Mouse (Mus musculus) left cerebral cortex, postnatal 14 days (tissue): ENCODE results near the gene Ugt1a10. TPM values are rescaled to one million over a fixed set of nuclear protein-coding genes. Genes with fewer than 3 reads are reported as not detected.
"Not testable (repeated sequence)": the region's sequence is repeated elsewhere in the genome, so short reads cannot be mapped to it uniquely, and the experiment has no call there.

ENCODE experiments used
- DNase-seq, 2 experiments: peaks; one replicate each; pipeline ENCODE4 v3.0.0; 2021 to 2022; ENCODE audit warnings: low spot score in 2 of 2, mixed read lengths in 1 of 2
- intact Hi-C: fragments of 180-260 bp; cut with DNase I; formaldehyde crosslinking; loops from one replicate; pipeline ENCODE4 v1.15.1; 2025
- long read RNA-seq, 2 experiments: library from polyadenylated mRNA; stranded (forward); transcript quantifications; one replicate each; pipeline ENCODE4 v2.0.0; 2021
- total RNA-seq, 2 experiments: library from RNA; stranded (reverse); gene quantifications; 2 replicates each; pipeline ENCODE4 v1.2.3; 2021

The Ugt1a10 gene
- not detected for total RNA-seq
- long read RNA-seq, experiment 1: 0 reads
- long read RNA-seq, experiment 2: 0 reads

DNA sequence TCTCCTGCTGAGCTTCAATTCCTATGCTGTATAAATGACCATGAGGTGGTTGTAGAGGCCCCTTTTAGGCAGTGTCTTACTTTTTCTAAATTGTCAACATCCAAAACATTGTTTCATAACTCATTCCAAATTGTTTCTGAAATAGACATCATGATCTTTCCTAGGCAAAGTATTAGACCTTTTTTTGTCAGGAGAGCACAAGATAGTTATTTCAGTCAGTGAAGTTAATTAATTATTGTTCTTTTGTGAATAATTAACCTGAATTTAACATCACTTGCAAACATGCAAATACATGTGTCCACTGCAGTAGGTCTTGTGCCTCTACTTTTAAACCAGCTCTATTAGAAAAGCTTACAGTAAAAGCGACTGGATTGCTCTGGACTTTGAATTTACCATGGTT, at the start of gene Ugt1a10:
TSS of gene Ugt1a10 (plus strand) at position 301 of the 400 bp plus-strand sequence.
- no peak for DNase-seq
- intact Hi-C loops: no loop called here

DNA sequence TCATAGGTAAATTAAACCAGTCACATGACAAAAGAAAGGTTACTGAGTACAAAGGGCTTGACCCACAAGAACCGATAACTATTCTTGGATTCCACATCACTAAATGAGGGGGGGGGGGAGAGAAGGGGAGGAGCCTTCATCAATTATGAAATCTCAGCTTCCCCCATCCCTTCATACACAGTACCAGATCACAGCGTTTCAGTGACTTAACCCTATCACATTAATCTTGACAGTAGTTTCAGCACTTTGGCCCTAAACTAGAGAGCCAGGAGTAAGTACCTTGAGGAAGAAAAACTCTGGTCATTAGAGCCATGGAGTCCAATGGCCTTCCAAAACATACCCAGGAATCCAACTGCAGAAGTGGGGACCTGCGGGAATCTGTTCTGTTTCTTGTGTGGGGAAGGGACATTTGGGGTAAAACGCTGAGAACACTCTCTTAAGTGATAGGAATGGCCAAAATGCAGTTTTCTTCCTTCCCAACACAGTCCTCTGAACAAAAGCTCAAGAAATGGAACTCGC, 47.4 kb upstream of the Ugt1a10 start:
- no peak for DNase-seq
- intact Hi-C loops: loop anchor here (10.0 kb wide), 1 partner anchor 137 kb away; no protein-coding TSS in a partner anchor

DNA sequence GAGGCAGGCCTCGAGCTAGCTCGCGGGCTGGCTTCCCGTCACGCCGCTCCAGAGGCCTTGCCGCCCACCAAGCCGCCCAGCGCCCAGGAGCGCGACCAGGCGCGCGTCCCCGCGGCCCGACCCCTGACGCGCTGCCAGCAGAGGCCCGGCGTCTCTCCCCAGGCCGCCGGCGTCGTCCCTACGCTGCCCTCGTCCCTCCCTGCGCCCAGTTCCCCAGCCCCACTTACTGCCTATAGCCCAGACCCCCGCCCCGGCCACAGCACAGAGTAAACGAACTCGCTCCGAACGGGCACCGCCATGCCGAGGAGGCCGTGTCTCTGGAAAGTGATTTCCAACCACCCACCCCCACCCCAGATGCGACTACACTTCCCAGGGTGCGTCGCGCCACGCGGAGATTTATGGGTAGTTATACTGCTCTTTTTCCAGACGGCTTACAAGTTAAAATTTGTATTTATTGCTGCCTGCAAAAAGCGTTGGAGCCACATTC, 46.9 kb upstream of the Ugt1a10 start, which contains the start of gene Usp40:
TSS of gene Usp40 (minus strand) at position 341 of the 487 bp plus-strand sequence.
- intact Hi-C loops: loop anchor here (10.0 kb wide), 1 partner anchor 137 kb away; no protein-coding TSS in a partner anchor

DNA sequence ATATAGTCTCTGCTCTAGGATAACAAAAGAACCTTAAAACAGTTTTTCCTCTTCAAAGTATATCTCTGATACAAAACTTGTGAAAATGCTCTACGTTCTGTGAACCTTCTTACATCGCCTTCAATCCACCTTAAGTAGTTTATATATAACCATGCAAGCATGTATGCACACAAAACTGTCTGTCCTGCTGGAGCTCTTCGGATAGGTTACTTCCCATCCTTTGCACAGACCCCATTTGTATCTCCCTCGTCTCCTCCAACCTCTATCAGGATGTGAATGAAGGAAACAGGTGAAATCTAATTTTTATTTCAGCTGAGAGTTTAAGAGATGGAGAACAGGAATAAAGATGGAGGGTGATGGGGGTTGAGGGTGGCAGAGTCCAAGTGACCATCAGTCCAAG, 46.5 kb upstream of the Ugt1a10 start:
- intact Hi-C loops: loop anchor here (10.0 kb wide), 1 partner anchor 136 kb away; no protein-coding TSS in a partner anchor
- DNase-seq: no peak

More for the DNA sequence above, 46.9 kb upstream of the Ugt1a10 start, which contains the start of gene Usp40:
- peak; percentile 79 to 80 for DNase-seq

DNA sequence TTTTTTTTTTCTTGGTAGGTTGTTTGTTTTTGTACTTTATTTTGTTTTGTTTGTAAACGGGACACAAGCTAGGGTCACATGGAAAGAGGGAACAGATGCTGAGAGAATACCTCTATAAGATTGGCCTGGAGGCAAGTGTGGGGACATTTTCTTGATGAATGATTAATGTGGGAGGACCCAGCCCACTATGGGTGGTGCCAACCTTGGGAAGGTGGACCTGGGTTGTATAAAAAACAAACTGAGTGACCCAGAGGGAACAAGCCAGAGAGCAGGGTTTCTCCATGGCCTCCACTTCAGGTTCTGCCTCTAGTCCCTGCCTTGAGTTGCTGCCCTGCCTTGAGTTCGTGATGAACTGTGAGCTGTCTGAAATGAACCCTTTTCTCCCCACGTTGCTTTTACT, 45.7 kb upstream of the Ugt1a10 start:
- intact Hi-C loops: loop anchor here (10.0 kb wide), 1 partner anchor 135 kb away; no protein-coding TSS in a partner anchor
- no peak for DNase-seq

DNA sequence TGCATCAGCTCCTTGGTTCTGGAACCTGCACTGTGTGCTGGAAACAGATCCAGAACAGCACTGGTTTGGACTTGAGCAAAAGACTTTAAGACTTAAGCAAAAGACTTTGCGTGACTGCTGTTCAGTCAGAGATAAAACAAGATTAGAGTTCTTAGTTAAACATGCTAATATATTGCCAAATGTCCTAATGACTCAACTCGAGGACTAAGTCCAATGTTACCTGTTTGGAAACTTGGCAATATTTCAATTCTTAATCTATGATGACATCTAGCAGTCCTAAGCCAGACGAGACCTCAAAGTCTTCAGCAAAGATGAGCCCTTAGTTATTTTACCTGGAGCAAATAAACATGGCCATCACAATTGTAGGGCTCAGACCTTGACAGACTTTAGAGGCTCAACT, 41.5 kb upstream of the Ugt1a10 start:
- DNase-seq: no peak
- intact Hi-C loops: no loop called here

DNA sequence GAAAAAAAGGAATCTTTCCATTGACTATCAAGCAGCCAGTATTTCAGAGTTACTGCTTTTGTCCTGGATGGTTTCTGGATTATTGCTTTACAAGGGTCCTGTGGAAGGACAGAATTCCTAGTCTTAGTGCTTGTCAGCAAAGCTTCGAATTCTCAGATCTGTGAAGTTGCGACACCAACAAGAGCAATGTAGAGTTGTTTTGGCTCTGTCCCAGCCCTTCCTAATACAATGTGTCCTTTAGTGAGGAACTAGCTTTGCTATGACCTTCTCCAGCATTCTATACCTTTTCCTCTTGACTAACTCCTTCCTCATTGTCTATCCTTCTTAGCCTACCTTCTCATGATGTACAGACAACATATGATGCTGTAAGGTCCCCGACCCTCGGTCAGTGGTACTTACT, 41.0 kb upstream of the Ugt1a10 start:
- intact Hi-C loops: no loop called here
- no peak for DNase-seq

DNA sequence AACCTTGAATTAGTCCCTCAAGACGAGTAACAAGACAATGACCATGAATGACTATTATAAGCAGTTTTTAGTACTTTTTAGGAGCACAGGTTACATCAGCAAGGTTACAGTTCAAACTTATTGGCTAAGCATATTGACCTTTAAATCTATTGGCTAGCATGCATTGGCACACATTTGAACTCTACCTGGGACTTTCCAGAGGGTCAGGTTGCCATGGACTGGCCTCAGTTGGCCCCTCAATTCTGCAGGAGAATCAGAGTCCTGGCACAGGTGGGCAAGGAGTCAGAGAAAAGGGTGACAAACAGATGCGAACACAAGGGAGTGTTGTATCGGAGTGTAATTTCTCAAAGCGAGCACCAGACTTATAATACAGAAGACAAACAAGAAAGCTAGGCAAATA, 40.5 kb upstream of the Ugt1a10 start:
- intact Hi-C loops: no loop called here
- no peak for DNase-seq

DNA sequence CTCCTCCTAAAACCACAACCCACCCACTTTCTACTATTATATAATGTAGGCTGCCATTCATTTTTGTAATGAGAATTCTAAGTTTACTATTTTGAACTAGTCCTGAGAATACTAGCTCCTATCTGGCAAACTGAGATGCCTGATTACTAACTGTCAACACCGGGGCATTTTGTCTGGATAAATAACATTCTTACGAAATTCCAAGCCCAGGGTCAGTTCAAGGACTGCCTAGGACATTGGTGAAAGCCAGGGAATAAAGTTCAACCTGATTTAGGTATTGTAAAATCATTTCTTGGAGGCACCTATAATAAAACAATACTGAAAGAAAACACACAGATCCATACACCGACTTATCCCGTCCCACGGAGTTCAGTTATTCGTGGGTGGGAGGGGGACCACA, 39.8 kb upstream of the Ugt1a10 start:
- DNase-seq: no peak
- intact Hi-C loops: no loop called here

DNA sequence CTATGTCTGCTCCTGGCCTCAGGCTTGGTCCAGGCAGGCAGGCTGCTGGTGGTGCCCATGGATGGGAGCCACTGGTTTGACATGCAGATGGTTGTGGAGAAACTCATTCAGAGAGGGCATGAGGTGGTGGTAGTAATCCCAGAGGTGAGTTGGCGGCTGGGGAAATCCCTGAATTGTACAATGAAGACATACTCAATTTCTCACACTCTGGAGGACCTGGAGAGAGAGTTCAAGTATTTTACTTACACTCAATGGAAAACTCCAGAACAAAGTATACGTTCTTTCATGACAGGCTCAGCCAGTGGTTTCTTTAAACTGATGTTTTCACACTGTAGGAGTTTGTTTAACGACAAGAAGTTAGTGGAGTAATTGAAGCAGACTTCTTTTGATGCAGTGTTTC, 29.9 kb upstream of the Ugt1a10 start:
- DNase-seq, intact Hi-C loops: not testable (repeated sequence)

DNA sequence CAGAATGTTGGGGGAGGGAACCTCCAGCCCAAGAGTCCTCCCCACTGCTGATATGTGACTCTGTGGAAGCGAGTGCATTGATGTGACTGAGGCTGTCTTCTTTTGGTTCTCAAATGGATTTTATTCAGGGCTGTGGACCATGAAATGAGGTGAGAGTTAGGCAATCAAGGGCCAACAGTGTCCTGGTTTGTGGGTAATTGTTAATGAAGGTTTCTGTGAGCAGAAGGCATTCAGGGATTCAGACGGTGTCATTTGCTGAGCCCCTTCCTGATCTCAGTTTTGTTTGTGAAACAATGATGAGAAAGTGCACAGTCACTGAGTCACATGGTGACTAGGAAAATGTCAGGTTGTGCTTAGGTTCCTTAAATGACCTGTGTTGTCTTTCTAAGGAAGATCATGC, 12.1 kb upstream of the Ugt1a10 start:
- intact Hi-C loops, DNase-seq: not testable (repeated sequence)

DNA sequence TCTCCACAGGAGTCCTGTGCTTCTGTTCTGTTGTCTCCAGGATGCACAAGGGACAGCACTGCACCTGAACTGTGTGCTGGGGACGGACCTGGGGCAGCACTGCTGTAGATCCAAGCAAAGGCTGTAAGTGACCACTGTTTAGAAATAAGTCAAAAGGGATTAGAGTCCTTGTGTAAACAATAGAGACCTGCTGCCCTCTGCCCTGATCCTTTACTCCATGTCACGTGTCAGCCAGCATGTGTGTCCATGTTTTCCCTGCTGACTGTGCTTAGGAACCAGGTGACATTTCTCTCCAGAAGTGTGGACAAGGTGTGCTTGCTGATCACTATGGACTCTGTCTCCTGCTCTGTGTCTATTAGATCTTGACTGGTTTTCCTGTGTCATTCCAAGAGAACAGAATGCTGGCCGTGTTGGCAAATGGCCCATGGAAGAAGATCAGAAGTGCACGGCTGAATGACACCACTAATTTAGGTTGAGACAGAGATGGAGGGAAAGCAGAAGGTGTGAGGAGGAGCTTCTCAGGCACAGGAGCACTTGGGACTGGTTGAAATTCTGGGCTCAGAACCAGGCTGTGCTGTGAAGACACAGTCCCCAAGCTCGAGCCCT, 10.3 kb upstream of the Ugt1a10 start:
- intact Hi-C loops, DNase-seq: not testable (repeated sequence)

DNA sequence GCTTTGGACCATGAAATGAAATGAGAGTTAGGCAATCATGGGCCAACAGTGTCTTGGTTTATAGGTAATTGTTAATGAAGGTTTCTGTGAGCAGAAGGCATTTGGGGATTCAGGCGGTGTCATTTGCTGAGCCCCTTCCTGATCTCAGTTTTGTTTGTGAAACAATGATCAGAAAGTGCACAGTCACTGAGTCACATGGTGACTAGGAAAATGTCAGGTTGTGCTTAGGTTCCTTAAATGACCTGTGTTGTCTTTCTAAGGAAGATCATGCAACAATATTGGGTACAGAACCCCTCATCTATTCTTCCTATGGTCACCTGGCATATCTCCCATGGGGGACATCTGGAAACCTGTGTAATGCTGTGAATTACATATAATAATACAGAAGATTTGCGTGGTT, 7.8 kb upstream of the Ugt1a10 start:
- not testable (repeated sequence) for DNase-seq

DNA sequence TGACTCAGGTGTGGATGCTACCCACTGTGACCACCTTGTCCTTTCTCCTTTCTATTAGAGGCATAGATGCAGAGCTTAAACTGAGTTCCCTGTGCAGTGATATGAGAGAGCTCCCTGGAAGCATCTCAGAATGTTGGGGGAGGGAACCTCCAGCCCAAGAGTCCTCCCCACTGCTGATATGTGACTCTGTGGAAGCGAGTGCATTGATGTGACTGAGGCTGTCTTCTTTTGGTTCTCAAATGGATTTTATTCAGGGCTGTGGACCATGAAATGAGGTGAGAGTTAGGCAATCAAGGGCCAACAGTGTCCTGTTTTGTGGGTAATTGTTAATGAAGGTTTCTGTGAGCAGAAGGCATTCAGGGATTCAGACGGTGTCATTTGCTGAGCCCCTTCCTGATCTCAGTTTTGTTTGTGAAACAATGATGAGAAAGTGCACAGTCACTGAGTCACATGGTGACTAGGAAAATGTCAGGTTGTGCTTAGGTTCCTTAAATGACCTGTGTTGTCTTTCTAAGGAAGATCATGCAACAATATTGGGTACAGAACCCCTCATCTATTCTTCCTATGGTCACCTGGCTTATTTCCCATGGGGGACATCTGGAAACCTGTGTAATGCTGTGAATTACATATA, 11.4 kb downstream of the Ugt1a10 start:
- DNase-seq, intact Hi-C loops: not testable (repeated sequence)

More for the DNA sequence above, 7.8 kb upstream of the Ugt1a10 start:
- intact Hi-C loops: not testable (repeated sequence)

DNA sequence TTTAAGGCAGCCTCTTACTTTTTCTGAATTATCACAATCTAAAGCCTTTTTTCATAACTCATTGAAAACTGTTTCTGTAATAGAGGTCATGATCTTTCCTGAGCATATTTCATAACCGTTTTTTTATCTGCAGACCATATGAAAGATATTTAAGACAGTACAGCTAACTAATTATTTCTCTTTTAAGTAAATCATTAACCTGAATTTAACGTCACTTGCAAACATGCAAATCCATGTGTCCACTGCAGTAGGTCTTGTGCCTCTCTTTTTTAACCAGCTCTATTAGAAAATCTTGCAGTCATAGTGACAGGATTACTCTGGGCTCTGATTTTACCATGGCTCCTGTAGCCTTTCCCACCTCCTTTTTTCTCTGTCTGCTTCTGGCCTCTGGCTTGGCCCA, 15.3 kb downstream of the Ugt1a10 start, which contains the start of gene Ugt1a9:
TSS of gene Ugt1a9 (plus strand) at position 306 of the 400 bp plus-strand sequence.
- intact Hi-C loops: no loop called here
- no peak for DNase-seq

DNA sequence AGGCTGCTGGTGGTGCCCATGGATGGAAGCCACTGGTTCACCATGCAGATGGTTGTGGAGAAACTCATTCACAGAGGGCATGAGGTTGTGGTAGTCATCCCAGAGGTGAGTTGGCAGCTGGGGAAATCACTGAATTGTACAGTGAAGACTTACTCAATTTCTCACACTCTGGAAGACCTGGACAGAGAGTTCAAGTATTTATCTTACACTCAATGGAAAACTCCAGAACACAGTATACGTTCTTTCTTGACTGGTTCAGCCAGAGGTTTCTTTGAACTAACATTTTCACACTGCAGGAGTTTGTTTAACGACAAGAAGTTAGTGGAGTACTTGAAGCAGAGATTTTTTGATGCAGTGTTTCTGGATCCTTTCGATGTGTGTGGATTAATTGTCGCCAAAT, 15.7 kb downstream of the Ugt1a10 start:
- intact Hi-C loops: no loop called here
- DNase-seq: no peak

DNA sequence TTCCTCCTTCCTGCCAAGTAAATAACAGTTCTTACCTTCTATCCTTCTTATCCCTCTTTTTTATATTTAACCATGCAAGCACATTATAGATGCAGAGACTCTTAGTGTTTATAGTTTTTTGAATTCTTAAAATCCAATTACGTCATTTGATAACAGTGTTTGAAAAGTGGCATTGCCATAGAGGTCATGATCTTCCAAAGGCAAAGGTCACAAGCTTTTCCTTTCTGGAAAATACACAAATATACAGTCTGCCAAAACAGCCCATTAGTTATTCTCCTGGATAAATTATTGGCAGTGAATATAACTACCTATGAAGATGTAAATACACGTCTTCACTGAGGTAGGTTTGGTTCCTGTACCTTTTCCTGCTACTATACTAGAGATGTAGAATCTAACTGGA, 19.3 kb downstream of the Ugt1a10 start:
- no peak for DNase-seq
- intact Hi-C loops: no loop called here

DNA sequence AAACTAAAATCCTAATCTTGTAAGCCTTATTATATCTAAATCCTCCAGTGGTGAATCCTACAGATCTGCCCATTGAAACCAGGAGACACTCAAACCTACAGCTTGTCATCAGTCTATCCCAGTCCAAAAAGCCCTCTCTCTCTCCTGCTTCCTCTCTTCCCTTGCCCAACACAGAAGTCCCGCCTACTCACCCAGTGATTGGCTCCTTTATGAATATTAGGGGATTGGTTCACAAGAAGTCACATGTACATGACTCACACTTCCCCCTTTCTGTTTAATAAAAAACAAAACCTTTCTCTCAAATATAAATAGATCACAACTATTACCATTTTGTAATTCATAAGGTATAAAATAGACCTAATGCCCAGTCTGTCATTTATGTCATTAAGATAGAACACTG, 21.9 kb downstream of the Ugt1a10 start:
- intact Hi-C loops: no loop called here
- DNase-seq: no peak

DNA sequence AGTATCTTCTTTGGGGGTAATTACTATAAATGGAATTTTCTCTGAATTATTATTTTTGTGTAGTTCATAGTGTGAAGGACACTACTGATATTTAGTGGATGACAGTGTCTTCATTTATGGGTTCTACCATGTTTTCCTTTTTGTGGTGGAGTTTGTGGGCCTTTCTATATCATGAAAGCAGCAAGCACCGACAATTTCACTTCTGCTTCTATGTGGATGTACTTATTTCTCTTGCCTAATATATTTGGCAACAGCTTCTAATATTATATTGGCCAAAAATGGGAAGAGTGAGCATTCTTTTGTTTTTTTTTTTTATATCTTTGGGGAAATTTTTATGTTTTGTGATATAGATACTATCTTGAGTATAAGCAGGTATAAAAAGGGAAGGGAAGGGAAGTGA, 26.5 kb downstream of the Ugt1a10 start:
- intact Hi-C loops: no loop called here
- DNase-seq: no peak

DNA sequence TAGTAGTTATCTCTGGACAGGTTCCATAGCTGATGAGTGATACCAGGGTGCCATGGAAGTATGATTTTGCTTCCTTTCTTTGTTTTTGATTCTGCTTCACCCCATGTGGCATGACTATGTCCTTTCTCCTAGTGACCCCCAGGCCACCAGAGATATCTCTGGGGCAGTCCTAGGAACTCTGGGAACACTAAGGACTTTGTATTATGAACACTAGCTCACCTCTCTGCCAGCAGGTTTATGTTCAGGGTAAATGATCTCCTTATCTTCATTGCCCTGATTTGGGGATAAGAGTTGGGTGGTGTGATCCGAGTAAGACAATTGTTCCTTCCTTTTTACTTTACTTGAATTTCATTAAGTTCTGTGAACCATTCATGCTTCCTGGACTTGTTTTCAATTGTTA, 30.9 kb downstream of the Ugt1a10 start:
- DNase-seq: no peak
- intact Hi-C loops: no loop called here
